Mouse (Mus musculus): ENCODE measurements around the gene Ctsd. TPM values are rescaled to one million over a fixed set of nuclear protein-coding genes. Genes with fewer than 3 reads are reported as not detected.
A peak's percentile ranks its signal among the peaks of the same experiment; 100 is the strongest.
"Not testable (repeated sequence)": the region's sequence is repeated elsewhere in the genome, so short reads cannot be mapped to it uniquely, and the experiment has no call there.

Gene Ctsd
- 100 to 1,000 TPM; 313 to 344 TPM for total RNA-seq (2021)

DNA sequence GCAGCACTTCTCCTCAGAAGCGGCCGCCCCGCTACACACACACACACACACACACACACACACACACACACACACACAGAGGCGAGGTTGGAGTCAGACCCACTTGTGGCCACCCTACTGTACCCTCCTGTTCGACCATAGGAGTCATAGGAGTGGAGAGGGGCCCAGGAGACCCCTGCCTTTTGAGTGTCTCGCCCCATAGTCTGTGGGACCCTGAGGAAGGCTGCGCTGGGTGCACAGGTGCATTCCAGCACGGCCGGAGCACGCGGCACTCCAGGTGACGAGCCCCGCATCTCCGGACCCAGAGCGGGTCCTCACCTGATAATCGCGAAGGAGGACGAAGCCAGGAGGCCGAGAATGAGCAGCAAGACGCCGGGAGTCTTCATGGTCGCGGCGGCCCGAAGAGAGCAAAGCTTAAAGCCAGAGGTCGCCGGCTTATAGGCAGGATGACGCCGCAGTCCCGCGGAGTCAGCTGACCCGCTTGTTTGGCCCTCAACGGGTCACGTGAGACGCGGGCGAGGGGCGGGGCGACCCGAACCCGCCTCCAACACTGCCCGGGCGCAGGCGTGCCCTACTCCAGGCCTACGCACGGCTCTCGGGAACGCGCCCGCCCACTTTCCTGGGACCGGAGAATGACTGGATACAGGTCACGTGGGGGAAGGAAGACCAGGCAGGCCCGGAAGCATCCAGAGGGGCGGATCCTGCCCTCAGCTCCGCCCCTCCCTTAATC lies at the start of gene Ctsd:
Ctsd (minus strand) TSS at position 620 of the 730 bp plus-strand sequence.
- peak; percentile 86 to 90 for DNase-seq (ENCODE audit: extremely low spot score in 1 of 2, low spot score in 1 of 2)

- DNase-seq (ENCODE audit: extremely low spot score in 1 of 2, low spot score in 1 of 2): no peak
These were observed 49.5 kb upstream of the Ctsd start for GRCm38 (mm10) chr7:142437324-142437723.

DNA sequence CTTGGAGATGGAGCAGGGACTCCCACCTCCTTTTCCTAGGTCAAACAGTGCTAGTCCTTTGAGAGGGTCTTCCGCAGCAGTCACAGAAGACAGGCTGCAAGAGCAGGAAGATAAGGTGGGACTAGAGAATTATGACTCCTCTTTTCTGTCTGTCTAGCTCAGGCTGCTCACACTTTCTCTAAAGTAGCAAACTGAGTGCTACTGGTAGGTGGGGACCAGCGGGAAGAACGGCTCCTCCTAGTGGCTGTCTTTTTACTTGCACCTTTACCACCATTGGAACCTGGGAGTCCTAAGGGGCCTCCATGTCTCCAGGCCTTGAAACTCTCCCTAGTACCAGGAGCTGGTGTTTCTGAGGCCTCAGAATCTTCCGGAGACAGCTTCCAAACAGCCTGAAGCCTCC lies 47.7 kb upstream of the Ctsd start:
- DNase-seq (ENCODE audit: extremely low spot score in 1 of 2, low spot score in 1 of 2): peak; percentile 38 to 78

DNA sequence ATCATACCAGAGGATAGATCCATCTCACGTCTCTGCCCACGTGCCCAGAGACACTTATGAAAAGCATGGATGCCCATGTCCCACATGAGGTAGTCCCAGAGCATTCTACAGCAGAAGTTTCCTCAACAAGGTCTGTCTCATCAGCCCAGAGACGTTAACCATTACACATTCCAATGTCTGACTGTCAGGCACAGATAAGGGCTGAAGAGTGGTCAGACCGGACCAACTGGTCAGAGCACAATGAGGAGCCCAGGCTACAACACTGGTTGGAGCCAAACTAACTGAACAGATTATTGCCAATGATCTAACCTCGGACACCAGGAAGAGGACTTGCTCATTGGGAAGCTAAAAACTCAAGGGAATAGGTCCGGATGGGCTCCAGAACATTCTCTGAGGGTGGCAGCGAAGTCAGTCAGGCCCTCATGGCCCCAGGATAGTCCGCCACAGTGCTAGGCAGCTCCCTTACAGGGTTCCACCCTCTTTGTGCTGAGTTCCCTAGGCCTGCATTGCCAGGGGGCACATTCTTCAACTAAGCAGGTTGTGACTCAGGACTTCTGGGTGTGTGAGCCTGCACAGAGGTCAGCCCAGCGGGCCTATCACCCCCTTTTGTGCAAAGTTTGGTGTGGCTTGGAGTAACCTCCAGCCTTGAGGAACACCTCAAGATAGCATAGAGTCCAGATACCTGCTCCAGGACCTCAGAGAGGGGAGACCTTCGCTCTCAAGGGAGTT lies 46.5 kb upstream of the Ctsd start, which contains the start of gene Syt8:
Syt8 (plus strand) TSS at position 714 of the 729 bp plus-strand sequence.
- no peak for DNase-seq (ENCODE audit: extremely low spot score in 1 of 2, low spot score in 1 of 2)

DNA sequence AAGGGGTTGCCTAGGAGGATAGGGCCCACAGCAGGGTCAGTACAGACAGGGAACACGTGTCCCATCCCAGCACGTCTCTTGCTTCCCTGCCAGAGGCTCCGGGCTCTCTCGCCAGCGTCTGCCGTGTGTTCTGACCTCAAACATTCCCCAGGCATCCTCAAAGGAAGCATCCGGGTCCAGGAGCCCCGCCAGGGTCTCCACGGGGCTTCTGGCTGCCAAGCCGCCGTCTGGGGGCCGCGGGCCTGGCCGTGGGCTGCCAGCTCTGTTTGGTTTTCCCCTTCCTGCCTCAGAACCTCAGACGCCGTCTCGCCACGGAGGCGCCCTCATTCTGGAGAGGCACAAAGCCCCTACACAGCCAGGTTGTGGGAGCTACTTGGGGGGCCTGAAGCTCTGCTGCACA lies 45.8 kb upstream of the Ctsd start:
- DNase-seq (ENCODE audit: extremely low spot score in 1 of 2, low spot score in 1 of 2): no peak

- no peak for DNase-seq (ENCODE audit: extremely low spot score in 1 of 2, low spot score in 1 of 2)
These were observed 43.3 kb upstream of the Ctsd start for GRCm38 (mm10) chr7:142431106-142431505.

- DNase-seq (ENCODE audit: extremely low spot score in 1 of 2, low spot score in 1 of 2): peak in 1 of 2 experiments; percentile 47
These were observed 42.4 kb upstream of the Ctsd start for GRCm38 (mm10) chr7:142430160-142430678.

DNA sequence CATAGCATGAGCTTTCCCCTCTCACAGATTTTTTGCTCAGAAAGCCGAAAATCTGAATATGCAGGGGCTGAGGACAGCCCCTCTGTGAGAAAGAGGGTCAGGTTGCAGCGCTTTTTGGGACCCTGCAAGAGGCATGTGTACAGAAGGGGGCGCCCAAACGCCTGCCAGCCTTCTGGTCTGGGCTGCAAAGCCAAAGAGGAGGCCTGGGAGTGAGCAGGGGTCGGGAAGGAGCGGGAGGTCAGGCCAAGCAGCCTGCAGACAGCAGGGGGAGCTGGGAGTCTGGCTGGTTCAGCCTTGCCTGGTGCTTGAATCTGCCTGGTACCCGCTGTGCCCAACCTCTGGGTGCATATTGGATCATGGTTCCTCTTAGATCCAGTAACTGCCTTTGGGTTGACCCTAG lies 40.4 kb upstream of the Ctsd start:
- peak in 1 of 2 experiments; percentile 31 for DNase-seq (ENCODE audit: extremely low spot score in 1 of 2, low spot score in 1 of 2)

DNA sequence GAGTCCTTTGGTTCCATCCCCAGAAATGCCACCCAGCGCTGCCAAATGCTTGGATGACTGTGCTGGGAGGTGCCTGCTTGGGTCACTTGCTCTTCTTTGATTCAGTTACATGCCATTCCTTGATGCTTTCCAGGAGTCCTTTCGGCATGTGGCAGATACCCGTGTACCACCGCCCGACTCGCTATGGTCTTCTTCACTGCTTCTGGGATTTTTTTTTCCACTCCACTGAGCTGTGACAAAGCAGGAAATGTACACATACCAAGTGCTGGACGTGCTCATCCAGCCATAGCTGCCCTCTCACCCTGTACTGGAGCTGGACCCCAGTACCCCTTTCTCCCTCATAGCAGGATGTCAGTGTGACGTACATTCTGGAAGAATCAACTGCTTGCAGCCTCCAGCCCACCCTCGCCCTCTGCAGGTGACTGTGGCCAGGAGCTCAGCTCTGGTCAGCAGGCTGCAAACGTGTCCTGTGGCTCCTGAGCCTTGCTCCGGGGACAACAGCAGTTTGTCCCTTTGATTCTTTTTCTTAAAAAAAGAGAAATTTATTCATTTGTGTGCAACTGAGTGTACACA lies 37.9 kb upstream of the Ctsd start:
- peak in 1 of 2 experiments; percentile 41 for DNase-seq (ENCODE audit: extremely low spot score in 1 of 2, low spot score in 1 of 2)

DNA sequence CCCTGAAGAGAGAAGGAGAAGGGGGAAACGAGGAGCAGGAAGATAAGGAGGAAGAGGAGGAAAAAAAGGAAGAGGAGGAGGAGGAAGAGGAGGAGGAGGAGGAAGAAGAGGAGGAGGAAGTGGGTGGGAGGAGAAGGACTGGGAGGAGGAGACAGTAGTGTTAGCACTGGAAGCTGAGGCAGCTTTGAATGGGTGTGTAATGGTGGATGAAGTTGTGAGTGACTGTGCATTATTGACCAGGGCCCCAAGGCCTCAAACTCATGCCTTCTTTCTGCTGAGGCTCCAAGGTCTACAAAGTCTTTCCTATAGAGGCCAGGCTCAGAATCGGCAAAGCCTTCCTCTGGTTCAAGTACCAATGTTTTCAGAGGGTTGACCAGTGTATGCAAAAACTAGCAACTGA lies 34.0 kb upstream of the Ctsd start:
- DNase-seq (ENCODE audit: extremely low spot score in 1 of 2, low spot score in 1 of 2): no peak

DNA sequence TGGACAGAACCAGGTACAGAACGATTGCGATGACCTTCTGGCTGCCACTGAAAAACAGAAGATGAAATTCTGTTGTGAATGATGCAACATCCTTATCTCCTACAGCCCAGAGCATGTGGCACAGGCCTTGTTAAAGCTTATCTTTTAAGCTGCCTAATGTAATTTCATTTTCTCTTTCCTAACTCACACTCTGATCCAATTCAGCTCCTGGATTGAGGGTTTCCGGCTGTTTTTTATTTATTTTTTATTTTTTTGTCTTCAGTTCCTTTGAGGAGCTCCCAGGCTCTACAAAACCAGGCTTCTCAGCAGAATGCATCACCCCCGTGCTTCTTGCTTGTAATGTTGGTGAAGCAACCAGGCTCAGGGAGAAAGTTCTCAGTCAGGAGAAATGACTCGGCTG lies 32.0 kb upstream of the Ctsd start:
- no peak for DNase-seq (ENCODE audit: extremely low spot score in 1 of 2, low spot score in 1 of 2)

DNA sequence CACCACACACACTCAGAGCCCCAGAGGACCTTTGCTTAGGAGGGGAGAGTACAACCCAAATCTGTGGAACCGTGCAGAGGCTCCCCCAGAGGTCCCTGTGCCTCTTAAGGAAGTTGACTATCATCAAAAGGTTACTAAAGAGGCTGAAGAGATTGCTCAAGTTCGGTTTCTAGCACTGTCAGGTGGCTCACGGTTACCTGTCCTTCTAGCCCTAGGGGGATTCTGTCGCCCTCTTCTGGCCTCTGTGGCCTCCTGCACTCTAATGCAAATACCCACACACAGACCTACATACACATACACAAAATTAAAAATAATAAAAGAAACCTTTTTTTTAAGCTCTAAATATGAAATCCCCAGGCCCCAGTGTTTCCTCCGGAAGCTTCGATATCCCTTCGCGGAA lies 30.8 kb upstream of the Ctsd start:
- no peak for DNase-seq (ENCODE audit: extremely low spot score in 1 of 2, low spot score in 1 of 2)

- DNase-seq (ENCODE audit: extremely low spot score in 1 of 2, low spot score in 1 of 2): no peak
These were observed 30.2 kb upstream of the Ctsd start for GRCm38 (mm10) chr7:142418027-142418426.

DNA sequence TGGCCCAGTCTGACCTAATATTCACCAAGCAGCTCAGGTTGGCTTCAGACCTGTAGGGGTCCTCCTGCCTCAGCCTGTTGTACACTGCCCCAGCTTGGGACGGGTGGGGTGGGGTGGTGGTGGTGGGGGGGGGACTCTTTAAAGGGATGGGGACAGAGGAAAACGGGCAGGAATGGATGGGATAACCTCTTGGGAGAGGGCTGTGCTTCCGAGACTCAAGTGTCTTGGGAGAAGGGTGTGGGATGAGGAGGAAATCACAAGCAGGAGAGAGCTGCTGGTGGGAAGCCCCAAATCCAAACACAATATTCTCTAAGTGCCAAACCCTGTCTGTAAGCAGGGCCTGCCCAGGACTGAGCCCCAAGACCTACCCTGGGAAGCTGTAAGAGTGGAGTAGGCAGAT lies 28.4 kb upstream of the Ctsd start:
- DNase-seq (ENCODE audit: extremely low spot score in 1 of 2, low spot score in 1 of 2): no peak

DNA sequence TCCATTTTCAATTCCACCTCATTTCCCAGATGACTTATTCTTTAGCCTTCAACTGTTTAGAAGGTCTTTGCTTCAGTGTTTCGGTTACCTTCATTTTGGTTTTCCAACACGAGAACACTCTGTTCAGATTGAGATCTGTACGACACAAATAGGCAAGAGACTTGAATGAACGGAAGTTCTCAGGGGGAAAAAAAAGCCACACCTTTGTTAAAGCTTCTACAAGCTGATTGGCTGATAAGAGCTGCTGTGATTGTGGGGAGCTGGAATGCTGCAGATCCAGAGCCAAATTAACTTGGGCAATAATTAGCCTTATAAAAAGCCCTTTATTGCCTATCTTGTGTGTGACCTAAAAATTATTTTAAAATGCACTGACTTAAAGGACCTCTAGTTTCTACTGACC lies 27.5 kb upstream of the Ctsd start:
- DNase-seq (ENCODE audit: extremely low spot score in 1 of 2, low spot score in 1 of 2): no peak

- no peak for DNase-seq (ENCODE audit: extremely low spot score in 1 of 2, low spot score in 1 of 2)
These were observed 25.4 kb upstream of the Ctsd start for GRCm38 (mm10) chr7:142413285-142413684.

GRCm38 (mm10) chr7:142409603-142410002 lies 21.8 kb upstream of the Ctsd start:
- DNase-seq (ENCODE audit: extremely low spot score in 1 of 2, low spot score in 1 of 2): no peak

DNA sequence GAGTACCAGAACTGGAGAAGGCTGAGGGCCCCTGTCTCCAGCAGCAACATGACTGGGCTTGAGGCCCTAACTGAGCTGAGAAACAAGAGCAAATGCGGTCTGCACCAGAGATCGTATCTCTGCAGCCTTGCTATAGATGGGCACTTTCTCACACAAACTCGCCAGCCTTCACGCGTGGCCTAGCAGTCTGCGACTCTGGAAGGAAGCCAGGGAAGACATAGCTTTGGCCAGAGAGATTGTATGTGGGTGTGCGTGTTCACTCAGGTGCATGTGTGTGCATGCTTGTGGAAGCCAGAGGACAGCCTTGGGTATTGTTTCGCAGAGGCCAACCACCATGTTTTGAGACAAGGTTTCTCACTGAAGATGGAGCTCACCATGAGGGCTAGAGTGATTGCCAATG lies 20.8 kb upstream of the Ctsd start:
- no peak for DNase-seq (ENCODE audit: extremely low spot score in 1 of 2, low spot score in 1 of 2)

DNA sequence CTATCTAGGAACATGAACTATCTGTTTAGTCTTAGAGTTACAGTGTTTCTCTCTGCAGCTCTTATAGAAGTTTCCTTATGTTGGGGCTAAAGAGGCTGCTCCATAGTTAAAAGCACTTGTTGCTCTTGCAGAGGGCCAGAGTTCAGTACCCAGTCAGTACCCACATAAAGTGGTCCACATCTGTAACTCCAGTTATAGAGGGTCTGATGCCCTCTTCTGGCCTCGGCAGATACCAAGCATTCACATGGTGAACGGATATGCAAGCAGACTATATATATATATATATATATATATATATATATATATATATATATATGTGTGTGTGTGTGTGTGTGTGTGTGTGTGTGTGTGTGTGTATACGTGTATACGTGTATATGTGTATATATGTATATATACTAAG lies 20.1 kb upstream of the Ctsd start:
- no peak for DNase-seq (ENCODE audit: extremely low spot score in 1 of 2, low spot score in 1 of 2)

DNA sequence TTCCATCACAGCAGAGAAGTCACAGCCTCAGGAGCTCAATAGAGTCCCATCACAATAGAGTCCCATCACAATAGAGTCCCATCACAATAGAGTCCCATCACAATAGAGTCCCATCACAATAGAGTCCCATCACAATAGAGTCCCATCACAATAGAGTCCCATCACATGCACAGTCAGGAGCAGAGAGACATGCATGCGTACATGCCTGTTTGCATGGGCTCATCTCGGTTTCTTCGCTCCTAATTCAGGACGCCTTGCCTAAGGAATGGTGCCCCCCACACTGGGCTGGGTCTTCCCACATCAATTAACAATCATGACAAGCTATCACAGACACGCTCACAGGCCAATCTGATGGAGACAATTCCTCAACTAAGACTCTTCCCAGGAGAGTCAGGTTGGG lies 17.3 kb upstream of the Ctsd start:
- not testable (repeated sequence) for DNase-seq (ENCODE audit: extremely low spot score in 1 of 2, low spot score in 1 of 2)

GRCm38 (mm10) chr7:142403591-142403990 lies 15.8 kb upstream of the Ctsd start:
- DNase-seq (ENCODE audit: extremely low spot score in 1 of 2, low spot score in 1 of 2): no peak
